Mouse (Mus musculus) CD4-positive naive resting alpha-beta T cell, adult 57 days (primary cell): Measurements from ENCODE around the gene Rnf152. TPM values are rescaled to one million over a fixed set of nuclear protein-coding genes. Genes with fewer than 3 reads are reported as not detected.

Experiments
- total RNA-seq: library from RNA; stranded (reverse); gene quantifications from one replicate; pipeline ENCODE4 v1.2.4, GENCODE M21; 2023

The Rnf152 gene
- not detected for total RNA-seq

GRCm38 (mm10) chr1:105356291-105357011 lies at the start of gene Rnf152:
Gene Rnf152 (minus strand): TSS chr1:105356710.

